Mouse (Mus musculus): Measurements from ENCODE around the gene Acot4. TPM values are rescaled to one million over a fixed set of nuclear protein-coding genes. Genes with fewer than 3 reads are reported as not detected.
A peak's percentile ranks its signal among the peaks of the same experiment; 100 is the strongest.
"Not testable (repeated sequence)": the region's sequence is repeated elsewhere in the genome, so short reads cannot be mapped to it uniquely, and the experiment has no call there.

The Acot4 gene
- total and polyA plus RNA-seq, 2 experiments = 43.4 to 44.7 TPM

GRCm38 (mm10) chr12:84063228-84063627 is 25.0 kb downstream of the Acot4 start:
- no peak overlapping the region for H3K27ac ChIP-seq (replicated peaks; ENCODE audit: insufficient read depth, low read depth, low read length)
- WGBS = 74% methylated on average over 5 of the region's 5 CpGs
- no peak for TF ChIP-seq POLR2A (IDR thresholded peaks at IDR 0.05; ENCODE audit: extremely low read depth, insufficient read depth, low read length)
- TF ChIP-seq CTCF (IDR thresholded peaks at IDR 0.05; ENCODE audit: low read depth, low read length) = peak; percentile 55
- DNase-seq (ENCODE audit: extremely low read depth, low read depth, low spot score) = no peak
- no peaks in the 10 kb centered on the region for H3K4me1 ChIP-seq (ENCODE audit: control insufficient read depth, insufficient read depth, low read length)
- H3K27me3 ChIP-seq (ENCODE audit: control insufficient read depth, insufficient read depth, low read length) = no peaks in the 10 kb centered on the region
- no peaks in the 10 kb centered on the region for H3K79me2 ChIP-seq (ENCODE audit: control insufficient read depth, insufficient read depth, low read length)
- no peaks in the 10 kb centered on the region for H3K36me3 ChIP-seq (ENCODE audit: control insufficient read depth, insufficient read depth, low read length)
- no peak overlapping the region for H3K9ac ChIP-seq (ENCODE audit: low read depth, low read length)
- no peak overlapping the region for H3K4me3 ChIP-seq (ENCODE audit: insufficient read depth, low read depth, low read length)

GRCm38 (mm10) chr12:84063833-84064232 is 25.7 kb downstream of the Acot4 start:
- 82% methylated on average over 2 of the region's 2 CpGs for WGBS
- no peak for TF ChIP-seq CTCF (IDR thresholded peaks at IDR 0.05; ENCODE audit: low read depth, low read length)
- TF ChIP-seq POLR2A (IDR thresholded peaks at IDR 0.05; ENCODE audit: extremely low read depth, insufficient read depth, low read length) = no peak
- no peaks in the 10 kb centered on the region for H3K27me3 ChIP-seq (ENCODE audit: control insufficient read depth, insufficient read depth, low read length)

DNA sequence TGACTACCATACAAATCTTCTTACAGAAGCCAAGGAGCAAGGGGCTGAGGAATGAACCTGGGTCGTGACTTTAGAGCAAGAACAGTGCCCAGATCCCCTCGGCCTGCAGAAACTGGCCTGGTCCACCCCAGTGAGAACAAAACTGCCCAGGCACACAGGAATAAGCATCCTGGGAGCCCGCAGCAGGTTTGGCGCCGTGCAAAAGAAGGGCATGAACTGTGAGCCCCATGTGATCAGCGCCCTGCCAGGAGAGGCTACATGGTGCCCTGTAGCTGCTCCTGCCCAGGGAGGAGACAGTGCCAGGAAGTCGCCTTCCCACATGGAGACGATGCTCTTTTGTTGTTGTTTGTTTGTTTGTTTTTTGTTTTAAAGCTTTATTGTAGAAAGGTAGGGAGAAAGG is 26.4 kb downstream of the Acot4 start:
- Histone ChIP-seq H3K79me2 (ENCODE audit: control insufficient read depth, insufficient read depth, low read length) (no peaks in the 10 kb centered on the region), H3K27me3 (ENCODE audit: control insufficient read depth, insufficient read depth, low read length) (0 out of 2 replicates have a peak, but pooled peaks cover 3% of the 10 kb centered on the region), H3K4me1 (ENCODE audit: control insufficient read depth, insufficient read depth, low read length) (peaks cover 11% of the 10 kb centered on the region), H3K9ac (ENCODE audit: low read depth, low read length) (no peak overlapping the region), H3K36me3 (ENCODE audit: control insufficient read depth, insufficient read depth, low read length) (no peaks in the 10 kb centered on the region), H3K27ac (replicated peaks; ENCODE audit: insufficient read depth, low read depth, low read length) (no peak overlapping the region), H3K4me3 (ENCODE audit: insufficient read depth, low read depth, low read length) (no peak overlapping the region)
- 56% methylated on average over 8 of the region's 8 CpGs for WGBS
- TF ChIP-seq CTCF (IDR thresholded peaks at IDR 0.05; ENCODE audit: low read depth, low read length) = no peak
- no peak for TF ChIP-seq POLR2A (IDR thresholded peaks at IDR 0.05; ENCODE audit: extremely low read depth, insufficient read depth, low read length)
- peak; percentile 73 for DNase-seq (ENCODE audit: extremely low read depth, low read depth, low spot score)

More at GRCm38 (mm10) chr12:84063833-84064232, 25.7 kb downstream of the Acot4 start:
- no peak for DNase-seq (ENCODE audit: extremely low read depth, low read depth, low spot score)
- Histone ChIP-seq H3K27ac (replicated peaks; ENCODE audit: insufficient read depth, low read depth, low read length) (no peak overlapping the region), H3K4me1 (ENCODE audit: control insufficient read depth, insufficient read depth, low read length) (peaks cover 5% of the 10 kb centered on the region; the same call in 1 of the 2 replicates), H3K79me2 (ENCODE audit: control insufficient read depth, insufficient read depth, low read length) (no peaks in the 10 kb centered on the region), H3K9ac (ENCODE audit: low read depth, low read length) (no peak overlapping the region), H3K4me3 (ENCODE audit: insufficient read depth, low read depth, low read length) (no peak overlapping the region), H3K36me3 (ENCODE audit: control insufficient read depth, insufficient read depth, low read length) (no peaks in the 10 kb centered on the region)

DNA sequence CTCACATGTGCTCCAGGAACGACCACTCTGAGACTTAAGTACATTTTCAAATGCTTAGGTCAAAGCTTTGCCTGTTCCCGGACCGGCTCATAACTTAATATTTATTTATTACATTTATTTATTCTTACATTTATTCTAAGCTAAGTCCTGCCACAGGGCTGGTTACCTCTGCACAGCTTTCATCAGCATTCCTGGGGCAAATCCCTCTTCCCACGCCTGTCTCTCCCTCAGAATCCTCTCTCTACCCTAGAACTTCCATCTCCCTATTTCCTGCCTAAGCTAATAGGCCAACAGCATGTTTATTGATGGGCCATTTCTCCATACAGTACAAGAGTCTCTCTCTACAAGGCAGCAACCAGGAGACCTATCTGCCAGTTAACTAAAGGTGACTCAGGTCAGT is 29.6 kb downstream of the Acot4 start:
- Histone ChIP-seq H3K9ac (ENCODE audit: low read depth, low read length) (no peak overlapping the region), H3K4me1 (ENCODE audit: control insufficient read depth, insufficient read depth, low read length) (peaks cover 11% of the 10 kb centered on the region), H3K27ac (replicated peaks; ENCODE audit: insufficient read depth, low read depth, low read length) (no peak overlapping the region), H3K4me3 (ENCODE audit: insufficient read depth, low read depth, low read length) (no peak overlapping the region), H3K36me3 (ENCODE audit: control insufficient read depth, insufficient read depth, low read length) (no peaks in the 10 kb centered on the region), H3K27me3 (ENCODE audit: control insufficient read depth, insufficient read depth, low read length) (0 out of 2 replicates have a peak, but pooled peaks cover 3% of the 10 kb centered on the region), H3K79me2 (ENCODE audit: control insufficient read depth, insufficient read depth, low read length) (no peaks in the 10 kb centered on the region)
- 92% methylated on average over 4 of the region's 4 CpGs for WGBS
- no peak for DNase-seq (ENCODE audit: extremely low read depth, low read depth, low spot score)
- TF ChIP-seq POLR2A (IDR thresholded peaks at IDR 0.05; ENCODE audit: extremely low read depth, insufficient read depth, low read length) (no peak), CTCF (IDR thresholded peaks at IDR 0.05; ENCODE audit: low read depth, low read length) (no peak)

DNA sequence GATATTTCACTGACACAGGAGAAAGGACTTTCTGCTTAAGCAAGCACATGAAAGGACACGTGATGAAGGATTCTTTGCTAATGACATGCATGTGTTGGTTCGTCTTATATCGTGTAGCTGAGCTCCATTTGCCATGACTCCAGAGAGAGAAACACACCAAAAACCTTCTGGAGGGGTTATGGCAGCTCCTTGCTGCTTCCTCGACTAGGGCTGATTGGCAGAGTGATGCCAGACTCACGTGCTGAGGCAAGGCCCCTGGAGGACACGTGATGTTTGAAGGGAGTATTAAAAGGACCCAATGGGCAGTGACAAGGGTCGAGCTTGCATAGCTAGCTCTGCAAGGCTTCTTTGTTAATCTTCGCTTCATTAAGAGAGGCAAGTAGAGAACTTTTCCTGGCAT is 30.1 kb downstream of the Acot4 start:
- Histone ChIP-seq H3K27ac (replicated peaks; ENCODE audit: insufficient read depth, low read depth, low read length) (no peak overlapping the region), H3K36me3 (ENCODE audit: control insufficient read depth, insufficient read depth, low read length) (no peaks in the 10 kb centered on the region), H3K79me2 (ENCODE audit: control insufficient read depth, insufficient read depth, low read length) (no peaks in the 10 kb centered on the region), H3K4me1 (ENCODE audit: control insufficient read depth, insufficient read depth, low read length) (peaks cover 11% of the 10 kb centered on the region), H3K27me3 (ENCODE audit: control insufficient read depth, insufficient read depth, low read length) (0 out of 2 replicates have a peak, but pooled peaks cover 3% of the 10 kb centered on the region), H3K9ac (ENCODE audit: low read depth, low read length) (no peak overlapping the region), H3K4me3 (ENCODE audit: insufficient read depth, low read depth, low read length) (no peak overlapping the region)
- WGBS = 77% methylated on average over 8 of the region's 8 CpGs
- DNase-seq (ENCODE audit: extremely low read depth, low read depth, low spot score) = no peak
- TF ChIP-seq POLR2A (IDR thresholded peaks at IDR 0.05; ENCODE audit: extremely low read depth, insufficient read depth, low read length) = no peak
- TF ChIP-seq CTCF (IDR thresholded peaks at IDR 0.05; ENCODE audit: low read depth, low read length) = no peak

- TF ChIP-seq POLR2A (IDR thresholded peaks at IDR 0.05; ENCODE audit: extremely low read depth, insufficient read depth, low read length) (no peak), CTCF (IDR thresholded peaks at IDR 0.05; ENCODE audit: low read depth, low read length) (no peak)
- peak; percentile 76 for DNase-seq (ENCODE audit: extremely low read depth, low read depth, low spot score)
Observed at GRCm38 (mm10) chr12:84068986-84069385, 30.8 kb downstream of the Acot4 start, which contains the start of gene Acot5. Acot5 (plus strand) TSS chr12:84069325.

DNA sequence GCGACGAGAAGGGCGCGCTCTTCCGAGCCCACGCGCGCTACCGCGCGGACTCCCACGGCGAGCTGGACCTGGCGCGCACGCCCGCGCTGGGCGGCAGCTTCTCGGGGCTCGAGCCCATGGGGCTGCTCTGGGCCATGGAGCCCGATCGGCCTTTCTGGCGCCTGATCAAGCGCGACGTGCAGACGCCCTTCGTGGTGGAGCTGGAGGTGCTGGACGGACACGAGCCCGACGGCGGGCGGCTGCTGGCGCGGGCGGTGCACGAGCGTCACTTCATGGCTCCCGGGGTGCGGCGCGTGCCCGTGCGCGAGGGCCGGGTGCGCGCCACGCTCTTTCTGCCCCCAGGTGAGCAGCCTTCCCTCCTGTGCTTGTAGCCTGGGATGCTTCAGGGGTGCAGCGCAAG is 31.4 kb downstream of the Acot4 start:
- not testable (repeated sequence) for H3K27me3 ChIP-seq (ENCODE audit: control insufficient read depth, insufficient read depth, low read length); DNase-seq (ENCODE audit: extremely low read depth, low read depth, low spot score); H3K27ac ChIP-seq (replicated peaks; ENCODE audit: insufficient read depth, low read depth, low read length); H3K9ac ChIP-seq (ENCODE audit: low read depth, low read length); H3K36me3 ChIP-seq (ENCODE audit: control insufficient read depth, insufficient read depth, low read length); H3K79me2 ChIP-seq (ENCODE audit: control insufficient read depth, insufficient read depth, low read length)
- H3K4me1 ChIP-seq (ENCODE audit: control insufficient read depth, insufficient read depth, low read length) = peaks cover 11% of the 10 kb centered on the region
- H3K4me3 ChIP-seq (ENCODE audit: insufficient read depth, low read depth, low read length) = peak overlapping the region; percentile 28; the same call in 1 of the 2 replicates
- 3% methylated on average over 50 of the region's 52 CpGs for WGBS

More at GRCm38 (mm10) chr12:84068986-84069385, 30.8 kb downstream of the Acot4 start, which contains the start of gene Acot5:
- Histone ChIP-seq H3K27ac (replicated peaks; ENCODE audit: insufficient read depth, low read depth, low read length) (no peak within 1 kb of the TSS), H3K79me2 (ENCODE audit: control insufficient read depth, insufficient read depth, low read length) (no peaks in the 10 kb centered on the region), H3K4me3 (ENCODE audit: insufficient read depth, low read depth, low read length) (peak within 1 kb of the TSS; percentile 28; the same call in 1 of the 2 replicates), H3K9ac (ENCODE audit: low read depth, low read length) (no peak within 1 kb of the TSS), H3K4me1 (ENCODE audit: control insufficient read depth, insufficient read depth, low read length) (peaks cover 11% of the 10 kb centered on the region), H3K27me3 (ENCODE audit: control insufficient read depth, insufficient read depth, low read length) (0 out of 2 replicates have a peak, but pooled peaks cover 3% of the 10 kb centered on the region), H3K36me3 (ENCODE audit: control insufficient read depth, insufficient read depth, low read length) (no peaks in the 10 kb centered on the region)
- WGBS = 13% methylated on average over 9 of the region's 9 CpGs
